In genomic region chr12:4501916-4502315, GRCm38 (mm10) we compare ENCODE assay signal across 12 mouse cellular contexts. TPM values are rescaled to one million over a fixed set of nuclear protein-coding genes. Genes with fewer than 3 reads are reported as not detected.
DNase-seq lines count a peak whose midpoint lies in the region; ATAC-seq and TF ChIP-seq lines count a peak whose summit lies in the region.
"Had no signal": no experiment of that assay in that cellular context is flagged by ENCODE, and none has a peak within 500 bp of the region (broad histone marks: within the 10 kb centered on the region; RNA-seq: fewer than 3 reads in every experiment).

No protein-coding gene starts in this region.

- H3K27me3 ChIP-seq in embryonic facial prominence, embryonic 10.5 days (replicated peaks; ENCODE audit: low read depth, poor library complexity, severe bottlenecking) = no peaks in the 10 kb centered on the region

- no peaks in the 10 kb centered on the region for H3K4me1 ChIP-seq in embryonic facial prominence, embryonic 10.5 days

- H3K9me3 ChIP-seq in embryonic facial prominence, embryonic 10.5 days = no peaks in the 10 kb centered on the region

- ATAC-seq in frontal cortex, adult (ENCODE audit: low TSS enrichment) = peak; percentile 95
- peak; percentile 97 for ATAC-seq in megakaryocyte-erythroid progenitor cell, adult 5-6 weeks (replicated peaks; ENCODE audit: low FRiP score, low TSS enrichment, poor library complexity, severe bottlenecking)

- DNase-seq in frontal cortex, postnatal 25 days (ENCODE audit: low spot score in 2 of 2) = no peak
- peak; percentile 71 for DNase-seq in c-Kit-positive CD71-positive TER-119-negative erythroid progenitor cells, embryonic 14.5 days (ENCODE audit: low read depth)
- peak; percentile 31 to 35 for DNase-seq in left cerebral cortex, adult 2 months (ENCODE audit: extremely low spot score in 1 of 2, low spot score in 2 of 2)
- DNase-seq in spleen, adult 18-20 months = no peak
- DNase-seq in embryonic facial prominence, embryonic 10.5 days (ENCODE audit: low spot score) = no peak
- DNase-seq in thymus, adult 18-20 months = no peak
- DNase-seq: B cell, adult 2 months; heart, adult 2 months; kidney, postnatal 36 days; lung, embryonic 14.5 days had no signal

- no peak overlapping the region for H3K4me3 ChIP-seq in left cerebral cortex, adult 2 months
- H3K4me3 ChIP-seq in embryonic facial prominence, embryonic 10.5 days = no peak overlapping the region
- H3K4me3 ChIP-seq: heart, adult 2 months had no signal

- peak overlapping the region; percentile 62 for H3K27ac ChIP-seq in left cerebral cortex, adult 2 months
- H3K27ac ChIP-seq in embryonic facial prominence, embryonic 10.5 days (replicated peaks) = no peak overlapping the region
- H3K27ac ChIP-seq: heart, adult 2 months had no signal

- 36% methylated on average over 3 of the region's 3 CpGs for WGBS in embryonic facial prominence, embryonic 10.5 days

- H3K36me3 ChIP-seq in embryonic facial prominence, embryonic 10.5 days (replicated peaks) = no peaks in the 10 kb centered on the region

- intact Hi-C loops in left cerebral cortex, adult 2 months (cut with DNase I) = loop anchor here (2.0 kb wide), 1 partner anchor 25 kb away; the partner anchor contains the start of gene Ncoa1

- no peak for TF ChIP-seq CTCF in left cerebral cortex, adult 2 months (IDR thresholded peaks at IDR 0.05)

RNA-seq across cellular contexts. Expression of gene Ncoa1, which starts 24.9 kb away (rescaled TPM):
- 100 to 1,000 TPM; 109 to 115 TPM for total RNA-seq in left cerebral cortex, adult 2 months (2021)
- total RNA-seq in megakaryocyte-erythroid progenitor cell, adult 5-6 weeks (2014; fragmentation: Nextera tagmentation) = 11.2 and 11.9 TPM in 2 replicates
- total RNA-seq in megakaryocyte-erythroid progenitor cell, adult 5-6 weeks (2017) = 6.3 and 11.9 TPM in 2 replicates
- polyA plus RNA-seq in embryonic facial prominence, embryonic 10.5 days (2016; fragmentation: Nextera tagmentation; extraction: Ambion mirVana) = 2.4 and 2.7 TPM in 2 replicates

Comparison
In these comparisons a context has a peak if more than half of its experiments do, and no peak if none do; other contexts are left out.
1. DNase-seq: peak in c-Kit-positive CD71-positive TER-119-negative erythroid progenitor cells, embryonic 14.5 days (single experiment) and left cerebral cortex, adult 2 months (2 of 2); none in frontal cortex, postnatal 25 days (0 of 2), spleen, adult 18-20 months (0 of 2), embryonic facial prominence, embryonic 10.5 days (single experiment) and thymus, adult 18-20 months (0 of 2).
2. RNA of gene Ncoa1, which starts 24.9 kb away (total RNA-seq): 109 to 115 TPM in left cerebral cortex, adult 2 months; 6.3 to 11.9 TPM in megakaryocyte-erythroid progenitor cell, adult 5-6 weeks; every median in the first group is over 4 times any median in the second.